Mouse (Mus musculus) heart, postnatal 14 days (tissue): ENCODE measurements at regions not wholly inside any gene's neighbourhood (a gene's known extent, or its start where the extent isn't known, plus 50 kb on each side); places are given as distances from the start of the nearest gene placed in this dataset.

ENCODE experiments used
- DNase-seq, 2 experiments: peaks; one replicate each; pipeline ENCODE4 v3.0.0; 2021 to 2022
- intact Hi-C: fragments of 180-260 bp; cut with DNase I; formaldehyde crosslinking; loops from one replicate; pipeline ENCODE4 v1.15.1; 2025

GRCm38 (mm10) chr2:172690931-172691651 lies 141.7 kb downstream of the Tfap2c start:
- intact Hi-C loops = no loop called here
- no peak for DNase-seq

GRCm38 (mm10) chr2:172698961-172699360 lies 149.6 kb downstream of the Tfap2c start:
- intact Hi-C loops = no loop called here

GRCm38 (mm10) chr2:172699654-172700053 lies 150.3 kb downstream of the Tfap2c start:
- intact Hi-C loops = no loop called here
- no peak for DNase-seq

More at GRCm38 (mm10) chr2:172698961-172699360, 149.6 kb downstream of the Tfap2c start:
- no peak for DNase-seq

- intact Hi-C loops = no loop called here
- DNase-seq = no peak
Observed at GRCm38 (mm10) chr2:172710641-172711040, 161.2 kb downstream of the Tfap2c start.

GRCm38 (mm10) chr2:172726701-172727100 lies 177.3 kb downstream of the Tfap2c start:
- no peak for DNase-seq

GRCm38 (mm10) chr2:172727576-172727975 lies 178.2 kb downstream of the Tfap2c start:
- DNase-seq = no peak
- intact Hi-C loops = no loop called here

More at GRCm38 (mm10) chr2:172726701-172727100, 177.3 kb downstream of the Tfap2c start:
- intact Hi-C loops = no loop called here

GRCm38 (mm10) chr2:172728240-172728821 lies 178.9 kb downstream of the Tfap2c start:
- intact Hi-C loops = no loop called here
- peak; percentile 17 to 19 for DNase-seq

- DNase-seq = no peak
- intact Hi-C loops = no loop called here
Observed at GRCm38 (mm10) chr2:172729151-172729550, 179.8 kb downstream of the Tfap2c start.

- intact Hi-C loops = no loop called here
Observed at GRCm38 (mm10) chr2:172729741-172730140, 180.3 kb downstream of the Tfap2c start.

GRCm38 (mm10) chr2:172731408-172731807 lies 182.0 kb downstream of the Tfap2c start:
- intact Hi-C loops = no loop called here

More at GRCm38 (mm10) chr2:172729741-172730140, 180.3 kb downstream of the Tfap2c start:
- no peak for DNase-seq

GRCm38 (mm10) chr2:172732453-172733210 lies 183.2 kb downstream of the Tfap2c start:
- no peak for DNase-seq
- intact Hi-C loops = no loop called here

More at GRCm38 (mm10) chr2:172731408-172731807, 182.0 kb downstream of the Tfap2c start:
- no peak for DNase-seq

- intact Hi-C loops = no loop called here
- no peak for DNase-seq
Observed at GRCm38 (mm10) chr2:172733403-172733995, 184.1 kb downstream of the Tfap2c start.

- intact Hi-C loops = no loop called here
Observed at GRCm38 (mm10) chr2:172735621-172736020, 186.2 kb downstream of the Tfap2c start.

GRCm38 (mm10) chr2:172739041-172739491 lies 189.7 kb downstream of the Tfap2c start:
- intact Hi-C loops = no loop called here
- DNase-seq = no peak

More at GRCm38 (mm10) chr2:172735621-172736020, 186.2 kb downstream of the Tfap2c start:
- no peak for DNase-seq

GRCm38 (mm10) chr2:172739529-172739928 lies 190.1 kb downstream of the Tfap2c start:
- DNase-seq = no peak
- intact Hi-C loops = no loop called here

GRCm38 (mm10) chr2:172751364-172751763 lies 188.8 kb downstream of the Bmp7 start:
- intact Hi-C loops = no loop called here
- no peak for DNase-seq

GRCm38 (mm10) chr2:172755686-172756471 lies 184.2 kb downstream of the Bmp7 start:
- intact Hi-C loops = loop anchor here (5.0 kb wide), 2 partner anchors 204 to 279 kb away; no protein-coding TSS in a partner anchor

GRCm38 (mm10) chr2:172756472-172756860 lies 183.7 kb downstream of the Bmp7 start:
- intact Hi-C loops = loop anchor here (5.0 kb wide), 2 partner anchors 204 to 279 kb away; no protein-coding TSS in a partner anchor
- DNase-seq = no peak

More at GRCm38 (mm10) chr2:172755686-172756471, 184.2 kb downstream of the Bmp7 start:
- DNase-seq = no peak

- DNase-seq = peak; percentile 37 to 58
- intact Hi-C loops = loop anchor here (5.0 kb wide), 2 partner anchors 206 to 281 kb away; no protein-coding TSS in a partner anchor
Observed at GRCm38 (mm10) chr2:172758497-172758896, 181.6 kb downstream of the Bmp7 start.

GRCm38 (mm10) chr2:172765260-172765659 lies 174.9 kb downstream of the Bmp7 start:
- DNase-seq = no peak
- intact Hi-C loops = no loop called here
